15 mouse cellular contexts compared by ENCODE assay signal in the genomic region with DNA sequence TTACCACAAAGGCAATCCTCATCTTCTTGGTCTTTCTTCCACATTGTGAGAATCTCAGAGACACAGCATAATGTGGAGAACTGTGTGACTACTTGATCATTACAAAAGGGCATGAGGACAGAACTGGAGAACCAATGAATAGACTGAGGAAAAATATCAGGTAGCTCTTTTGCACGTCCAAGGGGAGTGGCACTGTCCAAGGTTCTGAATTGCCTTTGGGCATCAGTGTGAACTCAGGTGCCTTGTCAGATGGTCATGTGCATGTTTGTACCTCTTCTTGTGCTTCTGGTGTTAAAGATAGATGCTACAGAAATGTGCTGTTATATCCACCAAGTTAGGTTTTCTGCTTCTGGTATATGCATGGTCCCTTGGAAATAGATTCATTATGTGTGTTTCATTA.
DNase-seq lines count a peak whose midpoint lies in the region; ATAC-seq and TF ChIP-seq lines count a peak whose summit lies in the region.
"Had no signal": no experiment of that assay in that cellular context is flagged by ENCODE, and none has a peak within 500 bp of the region (broad histone marks: within the 10 kb centered on the region; RNA-seq: fewer than 3 reads in every experiment).

No protein-coding gene starts in this region.

- peak; percentile 16 for DNase-seq in liver, postnatal 0 days
- peak; percentile 37 for DNase-seq in MEL (ENCODE audit: low read depth, low spot score)
- peak; percentile 62 for DNase-seq in embryo, embryonic 10 days (ENCODE audit: low spot score)
- peak; percentile 56 for DNase-seq in mesoderm, embryonic 11.5 days (ENCODE audit: low read depth, low spot score)
- no peak for DNase-seq in layer of hippocampus, adult 9-10 months (ENCODE audit: low spot score)
- DNase-seq in urinary bladder, postnatal 10 days (ENCODE audit: low spot score), result no peak
- DNase-seq: adrenal gland, postnatal 36 days; cerebellum, adult 11 months; heart, adult 11 months; kidney, adult 18-20 months; left cerebral cortex, postnatal 4 days; midbrain, embryonic 14.5 days; right cerebral cortex, postnatal 4 days had no signal

- H3K27me3 ChIP-seq in liver, postnatal 0 days (ENCODE audit: insufficient read depth, low read length), result no peaks in the 10 kb centered on the region
- H3K27me3 ChIP-seq in liver, embryonic 12.5 days (replicated peaks), result no peaks in the 10 kb centered on the region
- H3K27me3 ChIP-seq in MEL (ENCODE audit: control insufficient read depth in 1 of 2, insufficient read depth in 2 of 2, low read length in 2 of 2), result no peaks in the 10 kb centered on the region
- H3K27me3 ChIP-seq: stomach, embryonic 15.5 days had no signal

- no peaks in the 10 kb centered on the region for H3K4me1 ChIP-seq in liver, postnatal 0 days (ENCODE audit: insufficient read depth)
- no peaks in the 10 kb centered on the region for H3K4me1 ChIP-seq in liver, embryonic 12.5 days
- H3K4me1 ChIP-seq in MEL (ENCODE audit: control insufficient read depth in 1 of 2, insufficient read depth in 2 of 2, low read length in 2 of 2), result no peaks in the 10 kb centered on the region
- H3K4me1 ChIP-seq: stomach, embryonic 15.5 days had no signal

- no peak for TF ChIP-seq POLR2A in MEL (IDR thresholded peaks at IDR 0.05; ENCODE audit: control insufficient read depth in 1 of 2, insufficient read depth in 1 of 2, low read depth in 1 of 2, low read length in 2 of 2, poor library complexity in 1 of 2)

- TF ChIP-seq RAD21 in MEL (IDR thresholded peaks at IDR 0.05; ENCODE audit: low read depth, low read length), result no peak

- no peaks in the 10 kb centered on the region for H3K9me3 ChIP-seq in liver, postnatal 0 days (ENCODE audit: low read length)
- H3K9me3 ChIP-seq in liver, embryonic 12.5 days (replicated peaks), result no peaks in the 10 kb centered on the region
- H3K9me3 ChIP-seq in MEL (replicated peaks; ENCODE audit: insufficient read depth, low read length), result no peaks in the 10 kb centered on the region
- H3K9me3 ChIP-seq: stomach, embryonic 15.5 days had no signal

- ATAC-seq in liver, postnatal 0 days, result no peak
- ATAC-seq in liver, embryonic 12.5 days, result no peak

- TF ChIP-seq CTCF in liver, postnatal 0 days (IDR thresholded peaks at IDR 0.05; ENCODE audit: low read depth), result no peak
- TF ChIP-seq CTCF in MEL (IDR thresholded peaks at IDR 0.05 in 2 of 3, conservative IDR thresholded peaks at IDR 0.05 in 1 of 3; ENCODE audit: control insufficient read depth in 1 of 3, insufficient read depth in 1 of 3, low read depth in 2 of 3, low read length in 3 of 3, poor library complexity in 1 of 3, severe bottlenecking in 1 of 3), result no peak

- no peak overlapping the region for H3K4me3 ChIP-seq in liver, postnatal 0 days (ENCODE audit: low read depth, low read length)
- H3K4me3 ChIP-seq in liver, embryonic 12.5 days, result no peak overlapping the region
- no peak overlapping the region for H3K4me3 ChIP-seq in MEL (ENCODE audit: control insufficient read depth in 1 of 2, insufficient read depth in 1 of 2, low read depth in 2 of 2, low read length in 2 of 2)
- H3K4me3 ChIP-seq: stomach, embryonic 15.5 days had no signal

- TF ChIP-seq EP300 in liver, postnatal 0 days (IDR thresholded peaks at IDR 0.05; ENCODE audit: low read depth), result no peak
- no peak for TF ChIP-seq EP300 in MEL (IDR thresholded peaks at IDR 0.05; ENCODE audit: low read depth in 1 of 2, low read length in 2 of 2)

- H3K4me2 ChIP-seq in liver, postnatal 0 days (ENCODE audit: low read depth, low read length), result no peak overlapping the region
- H3K4me2 ChIP-seq in liver, embryonic 12.5 days, result no peak overlapping the region
- H3K4me2 ChIP-seq: stomach, embryonic 15.5 days had no signal

- H3K36me3 ChIP-seq in liver, postnatal 0 days (replicated peaks; ENCODE audit: insufficient read depth, low read length), result no peaks in the 10 kb centered on the region
- H3K36me3 ChIP-seq in liver, embryonic 12.5 days, result no peaks in the 10 kb centered on the region
- no peaks in the 10 kb centered on the region for H3K36me3 ChIP-seq in MEL (ENCODE audit: control insufficient read depth in 1 of 2, insufficient read depth in 2 of 2, low read length in 2 of 2)
- H3K36me3 ChIP-seq: stomach, embryonic 15.5 days had no signal

- WGBS in liver, postnatal 0 days (ENCODE audit: insufficient replicate concordance), result 0% methylated on average over 1 of the region's 1 CpGs
- WGBS in liver, embryonic 12.5 days (ENCODE audit: insufficient replicate concordance), result 10% methylated on average over 1 of the region's 1 CpGs

- H3K27ac ChIP-seq in liver, postnatal 0 days (ENCODE audit: low read depth), result no peak overlapping the region
- H3K27ac ChIP-seq in liver, embryonic 12.5 days, result no peak overlapping the region
- no peak overlapping the region for H3K27ac ChIP-seq in MEL (ENCODE audit: control insufficient read depth, low read depth, low read length)
- H3K27ac ChIP-seq: stomach, embryonic 15.5 days had no signal

- no peaks in the 10 kb centered on the region for H3K79me2 ChIP-seq in MEL (ENCODE audit: control insufficient read depth, insufficient read depth, low read length, poor library complexity)

- H3K9ac ChIP-seq in liver, postnatal 0 days (replicated peaks), result no peak overlapping the region
- H3K9ac ChIP-seq in liver, embryonic 12.5 days, result no peak overlapping the region
- no peak overlapping the region for H3K9ac ChIP-seq in MEL (ENCODE audit: control insufficient read depth, low read depth, low read length, poor library complexity, severe bottlenecking)
- H3K9ac ChIP-seq: stomach, embryonic 15.5 days had no signal

TF ChIP-seq in MEL, 35 proteins besides CTCF, POLR2A, EP300 and RAD21:
- TF ChIP-seq ETS1 (IDR thresholded peaks at IDR 0.05; ENCODE audit: low read depth, low read length), result no peak
- TF ChIP-seq ZKSCAN1 (IDR thresholded peaks at IDR 0.05; ENCODE audit: low read depth, low read length), result no peak
- no peak for TF ChIP-seq ZC3H11A (IDR thresholded peaks at IDR 0.05; ENCODE audit: low read depth, low read length)
- TF ChIP-seq MAFK (IDR thresholded peaks at IDR 0.05; ENCODE audit: borderline replicate concordance, low read depth, low read length), result no peak
- TF ChIP-seq BHLHE40 (IDR thresholded peaks at IDR 0.05; ENCODE audit: borderline replicate concordance, low read depth, low read length), result no peak
- no peak for TF ChIP-seq E2F4 (IDR thresholded peaks at IDR 0.05; ENCODE audit: borderline replicate concordance, low read depth, low read length)
- no peak for TF ChIP-seq JUND (IDR thresholded peaks at IDR 0.05; ENCODE audit: low read depth, low read length)
- TF ChIP-seq MYB (IDR thresholded peaks at IDR 0.05; ENCODE audit: low read depth, low read length), result no peak
- no peak for TF ChIP-seq MAX (IDR thresholded peaks at IDR 0.05; ENCODE audit: low read length)

Comparison
In these comparisons a context has a peak if more than half of its experiments do, and no peak if none do; other contexts are left out.
1. DNase-seq: peak in liver, postnatal 0 days (single experiment), MEL (single experiment), embryo, embryonic 10 days (single experiment) and mesoderm, embryonic 11.5 days (single experiment); none in layer of hippocampus, adult 9-10 months (single experiment) and urinary bladder, postnatal 10 days (single experiment).